ENCODE assay signal across 8 mouse cellular contexts in the genomic region with DNA sequence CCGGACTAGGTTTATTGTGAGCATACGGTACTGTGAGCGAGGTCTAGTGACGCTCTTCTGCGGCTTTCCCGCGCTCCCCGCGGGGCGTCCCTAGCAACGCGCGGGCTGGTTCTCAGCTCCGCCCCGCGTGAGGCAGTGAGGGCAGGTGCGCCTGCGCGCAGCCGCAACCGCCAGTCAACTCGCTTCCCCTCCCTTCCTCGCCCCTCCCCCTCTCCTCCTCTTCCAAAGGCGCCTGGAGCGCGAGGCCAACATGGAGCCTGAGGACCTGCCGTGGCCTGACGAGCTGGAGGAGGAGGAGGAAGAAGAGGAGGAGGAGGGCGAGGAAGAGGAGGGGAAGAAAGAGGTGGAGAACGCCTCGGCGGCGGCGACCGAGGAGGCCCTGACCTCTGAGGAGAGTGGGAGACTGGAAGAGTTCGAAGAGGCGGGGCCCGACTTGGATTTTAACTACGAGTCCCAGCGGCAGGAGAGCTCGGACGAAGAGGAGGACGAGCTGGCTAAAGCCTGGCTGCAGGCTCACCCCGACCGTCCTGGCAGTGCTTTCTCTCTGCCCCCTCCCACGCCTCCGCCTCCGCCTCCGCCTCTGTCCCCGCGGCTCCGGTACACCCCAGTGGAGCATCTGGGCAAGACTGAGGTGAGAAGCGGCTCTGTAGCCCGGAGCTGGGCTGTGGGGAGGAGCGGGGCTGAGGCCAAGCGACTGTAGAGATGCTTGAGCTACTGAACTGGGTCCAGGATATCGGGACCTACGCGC. TPM values are rescaled to one million over a fixed set of nuclear protein-coding genes. Genes with fewer than 3 reads are reported as not detected.
DNase-seq lines count a peak whose midpoint lies in the region; ATAC-seq lines count a peak whose summit lies in the region.

A gene (plus strand): TSS at position 136 of the 748 bp plus-strand sequence.

- peak within 1 kb of the TSS; percentile 57 for H3K4me2 ChIP-seq in hindbrain, embryonic 11.5 days (replicated peaks; ENCODE audit: low read depth, low read length)

- peak within 1 kb of the TSS; percentile 85 for H3K9ac ChIP-seq in hindbrain, embryonic 11.5 days (ENCODE audit: low read depth, low read length)

- WGBS in hindbrain, embryonic 11.5 days, result under 1% methylated on average over 56 of the region's 59 CpGs

- peak within 1 kb of the TSS; percentile 81 for H3K27ac ChIP-seq in hindbrain, embryonic 11.5 days (ENCODE audit: low read depth, low read length)

- H3K4me1 ChIP-seq in hindbrain, embryonic 11.5 days (replicated peaks; ENCODE audit: control insufficient read depth, insufficient read depth, low read length), result no peaks in the 10 kb centered on the region

- no peaks in the 10 kb centered on the region for H3K9me3 ChIP-seq in hindbrain, embryonic 11.5 days (ENCODE audit: control insufficient read depth, low read length)

- no peaks in the 10 kb centered on the region for H3K27me3 ChIP-seq in hindbrain, embryonic 11.5 days (ENCODE audit: control insufficient read depth, insufficient read depth, low read length)

- peak within 1 kb of the TSS; percentile 66 for H3K4me3 ChIP-seq in hindbrain, embryonic 11.5 days (ENCODE audit: low read depth, low read length)

- peak; percentile 95 for ATAC-seq in hindbrain, embryonic 11.5 days (ENCODE audit: low FRiP score)

- H3K36me3 ChIP-seq in hindbrain, embryonic 11.5 days (ENCODE audit: control insufficient read depth, insufficient read depth, low read length), result no peaks in the 10 kb centered on the region

- DNase-seq in Muller cell, postnatal 12 days (ENCODE audit: inconsistent ontology term), result peak; percentile 97
- peak; percentile 95 for DNase-seq in cerebellum, adult 9-11 months
- DNase-seq in frontal cortex, adult 2 months (ENCODE audit: extremely low spot score in 1 of 2, low spot score in 1 of 2), result peak; percentile 85 to 94
- DNase-seq in hindbrain, embryonic 11.5 days (ENCODE audit: low spot score), result peak; percentile 98
- peak; percentile 92 to 95 for DNase-seq in layer of hippocampus, postnatal 10 days (ENCODE audit: low spot score in 2 of 2)
- peak; percentile 96 for DNase-seq in lung, postnatal 10 days
- peak; percentile 94 for DNase-seq in ovary, postnatal 36 days (ENCODE audit: low spot score)
- DNase-seq in thymus, postnatal 25 days, result peak; percentile 92

RNA-seq across cellular contexts. Expression of the gene that starts here (rescaled TPM):
- polyA plus RNA-seq in frontal cortex, adult 2 months (2012; rRNA removed), result 4.5 and 4.7 TPM in 2 replicates
- 7.8 and 10.4 TPM in 2 replicates for polyA plus RNA-seq in hindbrain, embryonic 11.5 days (2014; fragmentation: Nextera tagmentation; extraction: Ambion mirVana)
- 1 to 10 TPM; 7.4 to 8.0 TPM for total RNA-seq in layer of hippocampus, postnatal 10 days (2021)

Comparison
In these comparisons a context has a peak if more than half of its experiments do, and no peak if none do; other contexts are left out.
1. Peak in every context shown above with its lines: DNase-seq, ATAC-seq, H3K4me3 ChIP-seq and H3K27ac ChIP-seq.